Mouse (Mus musculus) lung, adult 2 months (tissue): Measurements from ENCODE around the gene Thbs1. TPM values are rescaled to one million over a fixed set of nuclear protein-coding genes. Genes with fewer than 3 reads are reported as not detected.

Experiments used
- DNase-seq: peaks from one replicate; pipeline ENCODE4 v3.0.0; 2022
- H3K4me1 ChIP-seq: fragments of 200-500 bp; 2 replicates; pipeline ENCODE4 v1.6.1; 2011; ENCODE audit warnings: low read length; ENCODE audit not compliant: control insufficient read depth, insufficient read depth
- H3K4me3 ChIP-seq: fragments of 200-500 bp; replicated peaks from 2 replicates; pipeline ENCODE3; 2011; ENCODE audit warnings: low read depth, mild to moderate bottlenecking, control low read depth, low read length; ENCODE audit errors: extremely low read depth
- CTCF ChIP-seq: fragments of 200-500 bp; IDR thresholded peaks from 2 replicates; pipeline ENCODE4 v1.5.1; 2011; ENCODE audit warnings: mild to moderate bottlenecking, low read length, control low read depth; ENCODE audit not compliant: insufficient read depth
- POLR2A ChIP-seq: fragments of 200-500 bp; IDR thresholded peaks from 2 replicates; pipeline ENCODE4 v1.6.1; 2011; ENCODE audit warnings: low read depth, mild to moderate bottlenecking, control low read depth, low read length, borderline replicate concordance; ENCODE audit errors: extremely low read depth
- WGBS: fragments of 180-500 bp; shearing (Covaris S2); methylation state at CpG from one replicate; pipeline ENCODE4 v1.1.7; 2018; 5-methylcytosine and 5-hydroxymethylcytosine counted together
- polyA plus RNA-seq: library from polyadenylated mRNA; depleted of rRNA; stranded (reverse); fragments of >200 nt; gene quantifications from 2 replicates; pipeline ENCODE4 v1.2.3, GENCODE M21; 2012; rRNA removed

The Thbs1 gene
- polyA plus RNA-seq, result 23.3 and 27.1 TPM in 2 replicates

- peak; percentile 74 for DNase-seq
- peaks cover 7% of the 10 kb centered on the region for H3K4me1 ChIP-seq
- TF ChIP-seq CTCF (no peak), POLR2A (peak; percentile 95)
- H3K4me3 ChIP-seq, result peak within 1 kb of the TSS; percentile 77
- under 1% methylated on average over 36 of the region's 36 CpGs for WGBS
Measured at GRCm38 (mm10) chr2:118111488-118112131, at the start of gene Thbs1. Gene Thbs1, plus strand, starts transcription at chr2:118111876.

- no peaks in the 10 kb centered on the region for H3K4me1 ChIP-seq
- no peak for DNase-seq
- TF ChIP-seq POLR2A (no peak), CTCF (no peak)
- H3K4me3 ChIP-seq, result no peak overlapping the region
- 84% methylated on average over 11 of the region's 11 CpGs for WGBS
Measured at GRCm38 (mm10) chr2:118064121-118064764, 47.4 kb upstream of the Thbs1 start.

GRCm38 (mm10) chr2:118066065-118066770, 45.5 kb upstream of the Thbs1 start:
- 62% methylated on average over 8 of the region's 8 CpGs for WGBS
- no peak for DNase-seq
- H3K4me1 ChIP-seq, result no peaks in the 10 kb centered on the region
- no peak overlapping the region for H3K4me3 ChIP-seq
- no peak for TF ChIP-seq CTCF
- TF ChIP-seq POLR2A, result no peak

- WGBS, result 74% methylated on average over 5 of the region's 5 CpGs
- DNase-seq, result no peak
- Histone ChIP-seq H3K4me1 (no peaks in the 10 kb centered on the region), H3K4me3 (no peak overlapping the region)
- TF ChIP-seq CTCF (no peak), POLR2A (no peak)
Measured at GRCm38 (mm10) chr2:118069975-118070374, 41.7 kb upstream of the Thbs1 start.

- Histone ChIP-seq H3K4me3 (no peak overlapping the region), H3K4me1 (no peaks in the 10 kb centered on the region)
- 78% methylated on average over 7 of the region's 7 CpGs for WGBS
- no peak for DNase-seq
- TF ChIP-seq CTCF, result no peak
- TF ChIP-seq POLR2A, result no peak
Measured at GRCm38 (mm10) chr2:118072811-118073372, 38.8 kb upstream of the Thbs1 start.

GRCm38 (mm10) chr2:118074030-118074429, 37.6 kb upstream of the Thbs1 start:
- no peak for DNase-seq
- WGBS, result 57% methylated on average over 2 of the region's 2 CpGs
- TF ChIP-seq CTCF (no peak), POLR2A (no peak)
- no peak overlapping the region for H3K4me3 ChIP-seq
- H3K4me1 ChIP-seq, result no peaks in the 10 kb centered on the region

- DNase-seq, result no peak
- H3K4me1 ChIP-seq, result no peaks in the 10 kb centered on the region
- no peak for TF ChIP-seq CTCF
- no peak for TF ChIP-seq POLR2A
- 81% methylated on average over 4 of the region's 4 CpGs for WGBS
- H3K4me3 ChIP-seq, result no peak overlapping the region
Measured at GRCm38 (mm10) chr2:118075165-118075564, 36.5 kb upstream of the Thbs1 start.

- no peak for DNase-seq
- H3K4me3 ChIP-seq, result no peak overlapping the region
- no peaks in the 10 kb centered on the region for H3K4me1 ChIP-seq
- 72% methylated on average over 4 of the region's 4 CpGs for WGBS
- TF ChIP-seq POLR2A (no peak), CTCF (no peak)
Measured at GRCm38 (mm10) chr2:118079131-118079530, 32.5 kb upstream of the Thbs1 start.

GRCm38 (mm10) chr2:118081581-118081980, 30.1 kb upstream of the Thbs1 start:
- WGBS, result 83% methylated on average over 5 of the region's 5 CpGs

More at GRCm38 (mm10) chr2:118081581-118081980, 30.1 kb upstream of the Thbs1 start:
- Histone ChIP-seq H3K4me3 (no peak overlapping the region), H3K4me1 (no peaks in the 10 kb centered on the region)
- no peak for DNase-seq
- TF ChIP-seq CTCF, result no peak
- no peak for TF ChIP-seq POLR2A
